Mouse (Mus musculus) urinary bladder, adult 18-20 months (tissue): ENCODE measurements at regions not wholly inside any gene's neighbourhood (a gene's known extent, or its start where the extent isn't known, plus 50 kb on each side); places are given as distances from the start of the nearest gene placed in this dataset.
"Not testable (repeated sequence)": the region's sequence is repeated elsewhere in the genome, so short reads cannot be mapped to it uniquely, and the experiment has no call there.

Source experiments
- DNase-seq, 2 experiments: peaks; one replicate each; pipeline ENCODE4 v3.0.0; 2022; ENCODE audit warnings: low spot score in 2 of 2, mixed read lengths in 2 of 2

- not testable (repeated sequence) for DNase-seq
These were observed 663.3 kb downstream of the Dad1 start for GRCm38 (mm10) chr14:53590601-53591000.

- not testable (repeated sequence) for DNase-seq
These were observed 671.4 kb downstream of the Dad1 start for GRCm38 (mm10) chr14:53582528-53582927.

GRCm38 (mm10) chr14:53581734-53582133, 672.2 kb downstream of the Dad1 start:
- not testable (repeated sequence) for DNase-seq

- DNase-seq = not testable (repeated sequence)
These were observed 677.0 kb downstream of the Dad1 start for GRCm38 (mm10) chr14:53576927-53577326.

GRCm38 (mm10) chr14:53572701-53573100, 681.2 kb downstream of the Dad1 start:
- DNase-seq = not testable (repeated sequence)

GRCm38 (mm10) chr14:53562606-53563005, 691.3 kb downstream of the Dad1 start:
- DNase-seq = no peak

GRCm38 (mm10) chr14:53560146-53560545, 693.8 kb downstream of the Dad1 start:
- not testable (repeated sequence) for DNase-seq

- not testable (repeated sequence) for DNase-seq
These were observed 694.5 kb downstream of the Dad1 start for GRCm38 (mm10) chr14:53559386-53559920.

GRCm38 (mm10) chr14:53553771-53554170, 700.1 kb downstream of the Dad1 start:
- no peak for DNase-seq

GRCm38 (mm10) chr14:53547365-53547764, 706.5 kb downstream of the Dad1 start:
- DNase-seq = not testable (repeated sequence)

- DNase-seq = no peak
These were observed 708.6 kb downstream of the Dad1 start for GRCm38 (mm10) chr14:53545351-53545750.

- DNase-seq = peak in 1 of 2 experiments; percentile 3
These were observed 712.3 kb downstream of the Dad1 start for GRCm38 (mm10) chr14:53541640-53542039.

GRCm38 (mm10) chr14:53537895-53538294, 716.0 kb downstream of the Dad1 start:
- not testable (repeated sequence) for DNase-seq

GRCm38 (mm10) chr14:53523430-53523829, 730.5 kb downstream of the Dad1 start:
- not testable (repeated sequence) for DNase-seq

- not testable (repeated sequence) for DNase-seq
These were observed 735.0 kb downstream of the Dad1 start for GRCm38 (mm10) chr14:53518954-53519353.

GRCm38 (mm10) chr14:53516623-53517238, 737.2 kb downstream of the Dad1 start:
- DNase-seq = not testable (repeated sequence)

- peak in 1 of 2 experiments; percentile 4 for DNase-seq
These were observed 748.5 kb downstream of the Dad1 start for GRCm38 (mm10) chr14:53505389-53505788.

GRCm38 (mm10) chr14:53488383-53488782, 765.5 kb downstream of the Dad1 start:
- DNase-seq = not testable (repeated sequence)

GRCm38 (mm10) chr14:53487611-53488010, 766.3 kb downstream of the Dad1 start:
- DNase-seq = not testable (repeated sequence)

GRCm38 (mm10) chr14:53474170-53474569, 779.7 kb downstream of the Dad1 start:
- DNase-seq = not testable (repeated sequence)

- DNase-seq = not testable (repeated sequence)
These were observed 793.1 kb downstream of the Dad1 start for GRCm38 (mm10) chr14:53460790-53461189.

GRCm38 (mm10) chr14:53454001-53454400, 799.9 kb downstream of the Dad1 start:
- no peak for DNase-seq

GRCm38 (mm10) chr14:53439643-53440042, 814.3 kb downstream of the Dad1 start:
- DNase-seq = not testable (repeated sequence)
